Mouse (Mus musculus): Measurements from ENCODE around the gene Cdk14. TPM values are rescaled to one million over a fixed set of nuclear protein-coding genes. Genes with fewer than 3 reads are reported as not detected.

Cdk14 gene
- total RNA-seq, 2 experiments from 2014 or later = 21.2 to 26.0 TPM

GRCm38 (mm10) chr5:5320506-5321181 is 99.5 kb downstream of the Cdk14 start:
- DNase-seq (ENCODE audit: low spot score in 2 of 2) = no peak

- no peak for DNase-seq (ENCODE audit: low spot score in 2 of 2)
Observed at GRCm38 (mm10) chr5:5319824-5320505, 100.1 kb downstream of the Cdk14 start.

GRCm38 (mm10) chr5:5314270-5314669 is 105.8 kb downstream of the Cdk14 start:
- no peak for DNase-seq (ENCODE audit: low spot score in 2 of 2)

GRCm38 (mm10) chr5:5313195-5313760 is 106.8 kb downstream of the Cdk14 start:
- no peak for DNase-seq (ENCODE audit: low spot score in 2 of 2)

GRCm38 (mm10) chr5:5305286-5305685 is 114.8 kb downstream of the Cdk14 start:
- DNase-seq (ENCODE audit: low spot score in 2 of 2) = no peak

GRCm38 (mm10) chr5:5303102-5303670 is 116.9 kb downstream of the Cdk14 start:
- DNase-seq (ENCODE audit: low spot score in 2 of 2) = no peak

- no peak for DNase-seq (ENCODE audit: low spot score in 2 of 2)
Observed at GRCm38 (mm10) chr5:5301571-5302079, 118.5 kb downstream of the Cdk14 start.

- DNase-seq (ENCODE audit: low spot score in 2 of 2) = no peak
Observed at GRCm38 (mm10) chr5:5300998-5301397, 119.1 kb downstream of the Cdk14 start.

- DNase-seq (ENCODE audit: low spot score in 2 of 2) = no peak
Observed at GRCm38 (mm10) chr5:5300290-5300689, 119.8 kb downstream of the Cdk14 start.

- DNase-seq (ENCODE audit: low spot score in 2 of 2) = no peak
Observed at GRCm38 (mm10) chr5:5297222-5297621, 122.9 kb downstream of the Cdk14 start.

GRCm38 (mm10) chr5:5296773-5297172 is 123.3 kb downstream of the Cdk14 start:
- no peak for DNase-seq (ENCODE audit: low spot score in 2 of 2)

GRCm38 (mm10) chr5:5292830-5293542 is 127.1 kb downstream of the Cdk14 start:
- no peak for DNase-seq (ENCODE audit: low spot score in 2 of 2)

- no peak for DNase-seq (ENCODE audit: low spot score in 2 of 2)
Observed at GRCm38 (mm10) chr5:5291321-5291991, 128.7 kb downstream of the Cdk14 start.

GRCm38 (mm10) chr5:5290714-5291113 is 129.4 kb downstream of the Cdk14 start:
- no peak for DNase-seq (ENCODE audit: low spot score in 2 of 2)

- DNase-seq (ENCODE audit: low spot score in 2 of 2) = no peak
Observed at GRCm38 (mm10) chr5:5285876-5286275, 134.2 kb downstream of the Cdk14 start.

- DNase-seq (ENCODE audit: low spot score in 2 of 2) = no peak
Observed at GRCm38 (mm10) chr5:5284531-5284930, 135.6 kb downstream of the Cdk14 start.

- DNase-seq (ENCODE audit: low spot score in 2 of 2) = no peak
Observed at GRCm38 (mm10) chr5:5283756-5284430, 136.2 kb downstream of the Cdk14 start.

- no peak for DNase-seq (ENCODE audit: low spot score in 2 of 2)
Observed at GRCm38 (mm10) chr5:5282425-5282824, 137.7 kb downstream of the Cdk14 start.

GRCm38 (mm10) chr5:5275321-5275720 is 144.8 kb downstream of the Cdk14 start:
- DNase-seq (ENCODE audit: low spot score in 2 of 2) = no peak

GRCm38 (mm10) chr5:5274318-5274717 is 145.8 kb downstream of the Cdk14 start:
- DNase-seq (ENCODE audit: low spot score in 2 of 2) = no peak

Data from adrenal gland, postnatal 4 days (tissue).